Mouse (Mus musculus) left cerebral cortex, postnatal 14 days (tissue): Measurements from ENCODE around the gene Mapk8ip2. TPM values are rescaled to one million over a fixed set of nuclear protein-coding genes. Genes with fewer than 3 reads are reported as not detected.

Experiments used
- DNase-seq, 2 experiments: peaks; one replicate each; pipeline ENCODE4 v3.0.0; 2021 to 2022; ENCODE audit warnings: low spot score in 2 of 2, mixed read lengths in 1 of 2
- intact Hi-C: fragments of 180-260 bp; cut with DNase I; formaldehyde crosslinking; loops from one replicate; pipeline ENCODE4 v1.15.1; 2025
- total RNA-seq, 2 experiments: library from RNA; stranded (reverse); gene quantifications; 2 replicates each; pipeline ENCODE4 v1.2.3; 2021

The Mapk8ip2 gene
- total RNA-seq, 2 experiments from 2014 or later = 187 to 201 TPM

DNA sequence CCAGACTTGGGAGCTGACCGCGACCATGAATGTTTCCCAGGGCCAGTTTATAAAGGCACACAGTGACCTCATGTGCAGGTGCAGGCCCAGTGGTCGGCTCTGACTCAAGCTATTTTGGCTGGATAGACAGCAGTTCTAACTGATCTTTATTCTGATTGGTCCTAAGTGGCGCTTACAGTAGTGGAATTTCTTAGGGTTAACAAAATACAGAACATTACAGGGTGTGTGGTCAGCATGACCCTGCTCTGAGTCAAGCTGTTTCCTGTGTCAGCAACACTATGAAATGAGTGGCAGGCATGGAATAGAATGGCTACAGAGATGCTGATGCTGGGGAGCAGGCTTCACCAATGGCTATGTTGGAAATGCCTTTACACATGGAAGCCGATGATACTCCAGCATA is 17.8 kb upstream of the Mapk8ip2 start:
- intact Hi-C loops = no loop called here

DNA sequence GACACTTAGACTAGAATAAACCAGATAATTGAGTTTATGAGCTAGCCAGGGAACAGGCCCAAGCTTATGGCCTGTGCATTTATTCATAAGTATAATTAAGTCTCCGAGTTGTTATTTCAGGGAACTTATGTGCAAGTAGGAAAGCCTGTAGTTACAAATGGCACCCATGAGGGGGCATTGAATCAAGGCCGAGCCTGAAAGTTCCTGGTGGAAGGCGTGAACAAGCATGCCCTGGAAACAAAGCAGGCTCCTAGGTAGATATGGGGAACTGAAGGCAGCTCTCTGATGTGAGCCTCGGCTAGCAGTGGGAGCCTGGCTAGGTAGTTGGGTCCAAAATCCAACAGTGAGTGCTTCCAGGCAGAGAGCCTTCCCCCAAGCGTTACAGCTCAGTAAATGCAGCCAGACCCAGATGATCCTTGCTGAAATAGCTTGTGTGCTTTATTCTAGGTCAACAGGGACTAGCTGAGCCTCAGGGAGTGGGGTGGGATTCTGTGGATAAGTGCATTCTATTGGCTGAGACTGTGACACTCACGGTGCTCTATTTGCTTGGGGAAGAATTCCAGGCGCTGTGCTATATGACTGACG is 11.1 kb upstream of the Mapk8ip2 start:
- intact Hi-C loops = no loop called here
- DNase-seq = no peak

More for the DNA sequence above, 17.8 kb upstream of the Mapk8ip2 start:
- DNase-seq = no peak

DNA sequence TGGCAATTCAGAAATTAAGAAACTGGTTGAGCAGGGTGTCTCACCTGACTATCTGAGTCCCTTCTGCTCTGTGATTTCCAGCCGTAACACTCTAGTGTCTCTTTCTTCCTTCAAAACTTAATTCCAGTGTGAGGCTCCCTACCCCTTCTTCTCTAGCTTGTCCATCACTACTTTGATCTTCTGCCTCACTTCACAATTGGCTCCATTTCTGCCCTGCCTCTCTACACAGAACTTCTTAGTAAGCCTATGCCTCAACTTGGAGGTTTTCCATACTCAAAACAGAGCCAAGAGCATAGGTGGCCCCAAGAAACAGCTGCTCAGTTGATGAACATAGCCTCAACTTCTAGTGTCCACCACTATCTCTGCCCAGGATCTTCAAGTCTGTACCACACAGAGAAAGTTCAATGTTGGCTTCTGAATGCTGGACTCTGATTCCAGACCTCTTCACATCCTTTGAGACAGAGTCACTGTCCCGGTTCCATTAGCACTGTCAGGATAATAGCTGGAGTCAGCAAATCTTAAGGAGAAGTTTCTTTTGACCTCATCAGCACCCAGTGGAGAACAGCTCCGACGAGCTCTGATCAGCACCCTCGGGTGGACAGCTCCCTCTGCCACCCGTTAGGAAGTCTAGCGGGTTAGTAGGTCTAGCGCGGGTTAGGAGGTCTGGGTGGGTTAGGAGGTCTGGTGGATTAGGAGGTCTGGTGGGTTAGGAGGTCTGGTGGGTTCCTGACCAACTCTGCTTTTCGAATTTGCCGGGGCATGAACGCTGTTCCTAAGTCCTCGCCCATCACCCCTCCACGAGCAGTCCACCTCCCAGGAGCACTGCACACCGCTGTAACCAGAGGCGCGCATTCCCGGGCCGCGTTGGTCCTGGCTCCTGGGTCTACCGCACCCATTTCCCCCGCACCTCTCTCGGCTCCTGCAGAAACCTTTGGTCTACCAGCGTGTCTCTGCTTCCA is 528 bp upstream of the Mapk8ip2 start:
- intact Hi-C loops = no loop called here
- no peak for DNase-seq

DNA sequence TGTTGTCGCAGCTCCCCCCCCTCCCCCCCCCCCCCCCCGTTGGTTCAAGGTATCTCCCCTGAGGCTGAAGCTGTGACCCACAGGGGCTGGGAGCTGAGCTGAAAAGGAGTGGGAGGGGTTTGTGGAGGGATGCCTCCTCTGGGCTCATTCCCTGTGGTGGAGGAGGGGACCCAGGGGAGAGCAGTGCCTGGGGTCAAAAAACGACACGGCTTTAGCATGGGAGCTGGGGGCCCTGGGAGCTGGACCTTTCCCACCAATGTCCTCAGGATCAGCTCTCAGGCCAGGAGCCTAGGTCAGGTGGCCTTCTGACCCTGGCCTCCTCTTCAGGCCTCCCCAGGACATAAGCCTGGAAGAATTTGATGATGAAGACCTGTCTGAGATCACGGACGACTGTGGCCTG is 1.1 kb downstream of the Mapk8ip2 start:
- intact Hi-C loops = no loop called here
- no peak for DNase-seq

DNA sequence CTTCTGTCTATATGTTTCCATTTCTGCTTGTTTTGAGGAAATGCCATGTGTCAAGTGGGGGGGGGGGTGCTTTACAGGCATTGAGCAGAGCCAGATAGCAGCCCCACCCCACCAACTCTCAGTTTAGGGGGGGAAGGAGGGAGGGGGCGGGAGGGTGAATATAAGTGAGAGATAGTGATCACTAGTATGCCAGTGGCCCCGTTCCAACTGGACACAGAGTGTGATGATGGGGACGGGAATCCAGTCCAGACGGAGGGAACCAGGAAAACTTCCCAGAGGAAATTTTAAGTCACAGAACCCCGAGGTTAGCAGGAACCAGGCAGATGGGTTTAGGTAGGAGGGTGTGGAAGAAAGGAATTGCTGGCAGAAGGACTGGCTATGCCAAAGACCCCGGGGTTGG is 1.9 kb downstream of the Mapk8ip2 start:
- intact Hi-C loops = no loop called here
- no peak for DNase-seq

DNA sequence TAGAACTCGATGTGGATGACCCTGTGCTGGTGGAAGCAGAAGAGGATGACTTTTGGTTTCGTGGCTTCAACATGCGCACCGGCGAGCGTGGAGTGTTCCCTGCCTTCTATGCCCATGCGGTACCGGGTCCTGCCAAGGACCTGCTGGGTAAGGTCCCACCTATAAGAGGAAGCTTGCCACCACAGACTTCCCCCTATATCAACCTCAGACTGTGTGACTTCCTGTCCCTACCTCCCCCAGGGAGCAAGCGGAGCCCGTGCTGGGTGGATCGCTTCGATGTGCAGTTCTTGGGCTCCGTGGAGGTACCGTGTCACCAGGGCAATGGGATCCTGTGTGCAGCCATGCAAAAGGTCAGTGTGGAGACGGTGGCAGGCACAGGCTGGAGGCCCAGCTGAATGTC is 5.2 kb downstream of the Mapk8ip2 start:
- intact Hi-C loops = no loop called here
- no peak for DNase-seq

DNA sequence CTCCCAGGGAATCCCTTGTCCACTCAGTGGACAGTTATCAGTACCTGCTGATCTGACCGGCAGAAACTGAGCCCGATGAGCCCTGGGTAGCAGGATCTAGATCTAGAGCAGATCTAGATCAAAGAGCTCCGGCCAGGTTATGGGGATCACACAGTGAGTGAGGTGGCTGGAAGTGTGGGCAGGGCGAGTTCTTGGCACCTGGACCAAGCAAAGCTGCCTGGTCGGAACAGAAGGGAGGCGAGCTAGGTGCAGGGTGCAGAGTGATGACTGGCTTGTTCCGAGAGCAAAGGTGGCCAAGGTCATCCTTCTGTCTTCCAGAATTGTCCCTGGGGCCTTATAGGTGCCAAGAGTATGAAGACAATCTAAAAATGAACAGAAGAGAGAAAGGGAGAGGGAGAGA is 6.1 kb downstream of the Mapk8ip2 start:
- DNase-seq = no peak
- intact Hi-C loops = no loop called here

DNA sequence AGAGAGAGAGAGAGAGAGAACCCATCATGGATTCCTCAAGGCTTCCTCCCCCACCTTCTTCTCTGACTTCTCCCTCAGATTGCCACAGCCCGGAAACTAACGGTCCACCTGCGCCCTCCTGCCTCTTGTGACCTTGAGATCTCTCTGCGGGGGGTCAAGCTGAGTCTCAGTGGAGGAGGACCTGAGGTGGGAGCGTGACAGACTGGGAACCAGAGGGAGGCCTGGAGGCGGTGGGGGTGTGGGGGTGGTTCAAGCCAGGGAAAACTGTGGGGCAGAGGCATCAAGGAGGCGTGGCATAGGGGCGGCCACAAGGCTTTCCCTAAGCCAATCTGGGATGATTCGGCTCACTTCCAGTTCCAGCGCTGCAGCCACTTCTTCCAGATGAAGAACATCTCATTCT is 6.6 kb downstream of the Mapk8ip2 start:
- intact Hi-C loops = no loop called here
- DNase-seq = no peak

DNA sequence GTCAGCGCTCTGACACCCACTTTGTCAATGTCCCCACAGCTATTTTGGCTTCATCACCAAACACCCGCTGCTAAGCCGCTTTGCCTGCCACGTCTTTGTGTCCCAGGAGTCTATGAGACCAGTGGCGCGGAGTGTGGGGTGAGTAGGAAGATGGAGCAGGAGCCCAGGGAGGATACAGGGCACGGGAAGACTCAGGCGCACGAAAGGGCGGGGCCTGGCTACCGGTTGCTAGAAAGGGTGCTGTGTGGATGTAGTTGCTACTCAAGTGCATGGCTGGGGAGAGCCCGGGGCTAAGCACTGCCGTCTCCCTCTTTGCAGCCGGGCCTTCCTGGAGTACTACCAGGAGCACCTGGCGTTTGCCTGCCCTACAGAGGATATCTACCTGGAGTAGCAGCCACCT is 7.6 kb downstream of the Mapk8ip2 start:
- intact Hi-C loops = no loop called here

DNA sequence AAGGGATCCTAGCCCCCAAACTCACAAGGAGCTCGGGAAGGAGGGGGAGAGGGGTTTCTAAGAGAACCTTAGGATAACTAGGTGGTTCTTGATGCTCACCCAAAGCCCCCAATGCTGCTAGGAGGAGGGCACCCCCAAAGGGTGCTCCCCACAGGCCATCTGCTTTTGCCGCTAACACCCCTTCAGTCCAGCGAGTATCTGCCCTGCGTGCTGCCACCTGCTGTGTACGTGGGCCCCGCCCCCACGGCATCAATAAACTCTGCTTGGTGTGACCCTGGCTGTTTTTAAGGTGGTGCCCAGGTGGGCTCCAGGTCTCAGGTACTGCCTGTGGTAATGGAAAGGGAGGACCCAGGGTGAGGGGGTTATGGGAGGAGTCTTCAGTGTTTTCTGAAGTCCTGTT is 8.5 kb downstream of the Mapk8ip2 start:
- intact Hi-C loops = no loop called here
- no peak for DNase-seq

More for the DNA sequence above, 7.6 kb downstream of the Mapk8ip2 start:
- no peak for DNase-seq

DNA sequence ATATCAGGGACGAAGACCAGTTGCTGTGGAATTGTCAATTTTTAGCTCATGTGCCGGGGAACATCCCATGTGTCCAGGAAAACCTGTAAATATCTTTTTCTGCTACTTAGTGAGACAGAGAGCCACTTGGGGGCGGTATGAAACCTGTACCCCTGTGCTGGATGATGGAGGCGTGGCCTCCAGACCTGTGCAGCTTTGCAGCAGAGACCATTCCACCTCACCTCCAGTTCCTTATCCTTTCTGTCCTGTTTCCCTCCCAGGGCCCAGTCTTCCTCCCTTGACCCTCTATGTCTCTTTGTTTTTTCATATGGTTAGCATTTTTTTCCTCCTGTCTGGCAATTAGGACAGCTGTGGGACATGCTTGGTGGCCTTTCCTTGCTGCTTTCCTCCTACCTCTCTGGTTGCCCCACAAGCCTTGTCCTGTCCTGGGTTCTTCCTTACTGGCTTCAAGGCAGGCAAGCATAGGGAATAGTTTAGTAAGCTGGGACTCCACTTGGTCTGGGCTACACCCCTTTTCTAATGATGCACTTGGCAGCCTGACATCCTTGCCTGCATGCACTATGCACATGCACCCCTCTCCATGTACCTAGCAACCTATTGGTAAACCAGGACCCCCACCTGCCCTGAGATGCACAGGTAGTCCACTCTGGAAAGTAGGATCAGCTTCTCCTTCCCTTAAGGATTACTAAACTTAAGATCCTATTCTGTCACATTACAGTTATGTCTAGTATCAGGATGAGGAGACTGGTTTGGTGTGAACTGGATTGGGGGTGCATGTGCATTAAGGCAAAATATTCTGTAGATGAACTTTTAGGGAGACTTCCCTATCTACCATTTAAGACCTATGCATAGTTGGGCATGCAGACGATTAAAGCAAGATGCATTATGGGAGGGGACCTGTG is 9.9 kb downstream of the Mapk8ip2 start:
- intact Hi-C loops = no loop called here
- no peak for DNase-seq

DNA sequence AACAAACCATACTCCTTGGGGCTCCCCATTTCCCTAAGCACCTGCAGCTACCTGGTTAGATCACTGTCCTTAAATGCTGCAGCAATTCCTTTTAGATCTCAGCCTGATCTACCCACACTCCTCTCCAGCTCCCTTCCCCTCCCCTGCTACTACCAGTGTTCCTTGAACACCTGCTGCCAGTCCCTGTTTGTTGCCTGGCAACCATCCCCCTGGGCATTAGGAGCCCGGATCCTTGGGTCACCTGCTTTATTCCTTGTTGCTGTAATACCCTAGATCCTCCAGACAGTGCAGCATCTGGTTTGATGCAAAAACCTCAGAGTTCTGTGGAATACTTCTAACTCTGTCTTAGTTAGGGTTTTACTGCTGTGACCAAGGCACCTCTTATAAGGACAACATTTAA is 11.3 kb downstream of the Mapk8ip2 start:
- DNase-seq = peak in 1 of 2 experiments; percentile 71

DNA sequence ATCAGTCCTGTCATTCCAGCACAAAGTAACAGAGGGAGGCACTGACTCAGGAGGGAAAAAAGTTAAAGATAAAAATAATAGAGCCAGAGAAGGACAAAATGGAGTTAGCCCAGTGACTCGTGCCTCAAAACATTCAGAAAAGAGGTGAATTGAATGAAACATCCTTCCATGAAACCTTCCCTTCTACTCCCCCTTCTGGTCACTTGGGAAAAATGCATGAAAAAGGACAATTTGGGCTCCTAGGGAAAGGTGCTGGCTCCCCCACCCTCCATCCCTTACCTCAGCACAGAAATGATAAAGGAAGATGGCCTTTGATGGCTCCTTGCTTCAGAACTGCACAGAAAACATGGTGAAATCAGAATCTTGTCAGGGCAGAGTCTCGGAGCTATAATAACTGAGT is 14.9 kb downstream of the Mapk8ip2 start:
- DNase-seq = no peak
- intact Hi-C loops = no loop called here

More for the DNA sequence above, 11.3 kb downstream of the Mapk8ip2 start:
- intact Hi-C loops = no loop called here

DNA sequence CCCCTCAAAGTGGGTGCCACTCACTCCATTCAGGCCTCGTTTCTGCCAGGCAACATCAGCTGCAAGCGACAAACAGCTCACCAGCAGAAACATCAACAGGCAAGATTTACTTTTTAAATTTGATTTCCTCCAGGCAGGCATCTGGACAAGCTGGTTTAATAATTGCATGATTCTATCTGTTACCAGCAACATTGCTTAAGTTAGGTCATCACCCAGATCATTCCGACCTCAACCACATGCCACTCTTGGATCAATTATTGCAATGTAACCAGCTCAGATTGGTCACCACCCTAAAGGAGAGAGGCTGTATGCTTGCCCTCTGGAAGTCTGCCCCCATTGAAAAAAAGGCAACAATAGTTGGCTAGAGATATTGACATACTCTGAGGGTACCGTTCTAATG is 17.8 kb downstream of the Mapk8ip2 start:
- no peak for DNase-seq
- intact Hi-C loops = no loop called here

DNA sequence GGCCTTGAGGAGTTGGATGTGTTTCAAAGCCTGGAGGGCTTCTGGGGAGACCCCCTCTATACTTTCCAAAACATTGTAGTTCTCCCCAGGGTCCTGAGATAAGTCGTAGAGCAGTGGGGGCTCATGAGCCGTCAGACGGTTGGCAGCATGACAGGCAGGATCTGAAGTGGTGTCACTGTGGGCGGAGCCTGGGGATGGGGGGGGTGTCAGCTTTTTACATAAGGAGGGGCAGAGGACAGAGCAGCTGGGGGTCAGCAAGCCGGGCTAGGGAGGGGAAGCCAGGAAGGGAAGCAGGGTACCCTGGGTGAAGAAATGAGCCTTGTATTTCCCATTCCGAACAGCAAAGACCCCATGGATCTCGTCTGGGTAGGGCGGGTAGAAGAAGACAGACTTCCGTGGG is 19.7 kb downstream of the Mapk8ip2 start:
- no peak for DNase-seq
- intact Hi-C loops = no loop called here

DNA sequence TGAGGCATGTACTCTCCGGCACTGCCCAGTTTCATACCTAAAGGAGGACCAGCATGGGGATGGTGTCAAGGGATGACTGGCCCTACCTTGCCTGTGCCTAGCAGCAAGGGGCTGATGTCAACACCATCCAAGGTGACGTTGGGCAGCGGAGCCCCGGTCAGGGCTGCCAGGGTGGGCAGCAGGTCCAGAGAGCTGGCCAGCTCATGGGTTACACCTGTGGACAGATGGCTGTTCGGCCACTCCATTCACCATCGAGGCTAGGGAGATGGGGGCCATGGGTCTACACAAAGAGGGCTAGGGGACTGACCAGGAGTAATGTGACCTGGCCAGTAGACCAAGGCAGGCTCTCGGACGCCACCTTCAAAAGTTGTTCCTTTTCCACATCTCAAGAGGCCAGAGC is 20.2 kb downstream of the Mapk8ip2 start:
- intact Hi-C loops = no loop called here
- no peak for DNase-seq

DNA sequence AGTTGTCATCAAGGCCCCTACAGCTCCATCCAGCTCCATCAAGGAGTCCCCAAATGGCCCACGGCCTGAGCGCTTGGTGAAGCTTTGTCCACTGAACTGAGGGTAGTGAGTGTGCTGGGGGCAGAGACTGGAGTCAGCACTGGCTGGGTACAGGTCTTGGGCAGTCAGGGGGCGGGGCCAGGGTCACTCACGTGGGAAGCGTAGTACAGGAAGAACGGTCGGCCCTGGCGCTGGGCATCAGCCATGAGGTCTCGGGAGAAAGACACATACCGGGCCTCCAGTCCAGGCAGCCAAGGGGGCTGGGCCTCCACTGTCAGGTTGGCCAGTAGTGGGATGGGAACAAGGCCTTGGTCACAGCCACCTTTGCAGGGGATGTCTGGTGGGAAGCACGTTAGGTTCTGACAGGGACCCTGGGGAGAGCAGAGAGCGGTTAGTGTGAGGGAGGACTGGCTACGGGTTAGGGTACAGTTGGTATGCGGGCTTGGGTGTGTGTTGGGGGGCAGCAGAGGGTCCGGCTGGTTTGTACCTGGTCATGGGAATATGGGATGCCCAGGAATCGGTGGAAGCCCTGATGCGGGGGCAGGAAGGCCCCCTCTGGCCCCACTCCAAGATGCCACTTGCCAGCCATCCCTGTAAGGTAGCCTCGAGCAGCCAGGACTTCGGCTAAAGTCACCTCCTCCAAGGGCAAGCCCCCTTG is 21.0 kb downstream of the Mapk8ip2 start:
- intact Hi-C loops = no loop called here
- no peak for DNase-seq

DNA sequence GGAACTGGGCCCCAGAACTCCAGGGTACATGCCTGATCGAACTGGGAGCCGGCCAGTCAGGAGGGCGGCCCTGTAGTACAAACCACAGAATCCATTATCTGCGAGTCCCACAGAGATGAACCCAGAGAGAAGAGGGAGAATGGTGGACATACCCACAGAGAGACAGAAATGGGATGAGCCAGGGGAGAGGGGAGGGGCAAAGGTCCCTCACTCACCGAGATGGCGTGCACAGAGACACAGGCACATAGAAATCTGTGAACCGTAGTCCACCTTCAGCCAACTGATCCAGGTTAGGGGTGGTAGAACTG is 21.5 kb downstream of the Mapk8ip2 start:
- intact Hi-C loops = no loop called here
- DNase-seq = no peak

DNA sequence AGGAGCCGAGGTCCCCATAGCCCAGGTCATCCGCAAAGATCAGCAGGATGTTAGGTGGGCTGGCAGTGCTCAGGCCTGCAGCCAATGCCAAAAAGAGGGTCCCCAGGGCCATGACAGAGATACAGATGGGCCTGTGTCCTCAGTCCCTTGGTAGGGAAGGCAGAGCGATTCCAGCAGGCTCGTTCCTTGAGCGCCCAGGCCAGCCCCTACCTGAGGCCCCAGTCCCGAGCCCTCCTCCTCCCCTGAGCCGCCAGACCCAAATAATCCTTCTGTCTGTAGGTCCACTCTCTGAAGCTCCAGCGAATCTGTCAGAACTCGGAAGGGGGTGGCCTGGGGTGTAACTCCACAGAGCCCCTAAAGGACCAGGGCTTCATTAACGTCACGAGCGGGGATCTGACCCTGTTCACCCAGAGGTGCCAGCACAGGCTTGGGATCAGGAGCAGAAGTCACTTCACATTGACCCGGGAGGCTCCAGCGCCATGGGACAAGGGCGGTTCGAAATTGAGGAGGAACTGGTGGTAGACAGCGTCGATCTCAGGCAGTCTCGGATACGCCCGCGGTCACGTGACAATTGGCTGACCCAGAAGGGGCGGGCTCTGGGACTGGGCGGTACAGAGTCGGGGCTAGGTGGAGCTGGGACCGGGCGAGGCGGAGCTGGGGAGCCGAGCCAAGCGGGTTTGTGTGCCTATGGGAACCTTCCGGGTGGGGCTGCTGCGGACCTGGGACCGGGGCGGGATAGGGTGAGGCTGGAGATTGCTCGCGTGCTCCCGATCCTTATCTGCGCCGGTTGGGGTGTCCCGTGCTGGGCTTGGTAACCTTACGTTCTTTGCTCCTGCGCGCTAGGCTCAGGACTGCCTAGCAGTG is 22.1 kb downstream of the Mapk8ip2 start:
- peak; percentile 91 to 95 for DNase-seq

More for the DNA sequence above, 22.1 kb downstream of the Mapk8ip2 start:
- intact Hi-C loops = no loop called here
